Mouse (Mus musculus): Measurements from ENCODE around the gene Uts2b.
"Not testable (repeated sequence)": the region's sequence is repeated elsewhere in the genome, so short reads cannot be mapped to it uniquely, and the experiment has no call there.

Gene Uts2b

GRCm38 (mm10) chr16:27374139-27374538 lies 4.1 kb upstream of the Uts2b start:
- no peak for DNase-seq

- no peak for DNase-seq
Measured at GRCm38 (mm10) chr16:27370700-27371099, 661 bp upstream of the Uts2b start.

DNA sequence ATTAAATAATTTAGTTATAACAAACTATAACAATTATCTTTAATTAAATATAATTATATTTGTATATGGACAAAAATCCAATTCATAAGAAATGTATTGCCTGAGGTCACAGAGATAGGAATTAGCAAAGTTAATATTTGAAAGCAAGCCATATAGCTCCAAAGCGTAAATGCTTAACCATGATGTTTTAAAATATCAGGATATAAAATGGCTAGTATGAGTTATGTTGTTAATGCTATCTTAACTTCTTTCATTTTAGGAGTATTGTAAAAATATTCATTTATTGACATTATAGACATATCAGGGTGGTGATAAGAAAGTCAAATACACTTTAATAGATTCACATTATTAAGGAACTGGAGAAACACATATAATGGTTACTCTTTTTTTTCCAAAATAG lies 10.0 kb downstream of the Uts2b start:
- no peak for DNase-seq

DNA sequence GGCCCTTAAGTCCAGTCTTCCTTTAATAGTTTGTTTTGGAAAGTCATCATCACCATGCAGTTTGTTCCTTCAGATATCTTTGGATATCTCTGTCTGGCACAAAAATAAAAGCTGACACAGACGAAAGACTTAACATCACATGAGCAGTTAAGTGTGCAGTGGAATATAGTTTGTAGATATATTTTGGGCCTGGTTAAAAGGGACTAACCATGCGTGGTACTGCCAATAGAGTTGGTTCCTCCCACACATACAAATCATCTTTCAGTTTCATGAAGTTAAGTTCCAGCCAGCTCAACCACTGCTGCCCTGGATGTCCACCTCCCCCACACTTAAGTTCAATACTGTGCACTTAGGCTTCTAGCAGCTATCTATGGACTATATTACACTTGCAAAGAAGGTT lies 15.6 kb downstream of the Uts2b start:
- no peak for DNase-seq

GRCm38 (mm10) chr16:27349878-27350532 lies 20.0 kb downstream of the Uts2b start:
- no peak for DNase-seq

DNA sequence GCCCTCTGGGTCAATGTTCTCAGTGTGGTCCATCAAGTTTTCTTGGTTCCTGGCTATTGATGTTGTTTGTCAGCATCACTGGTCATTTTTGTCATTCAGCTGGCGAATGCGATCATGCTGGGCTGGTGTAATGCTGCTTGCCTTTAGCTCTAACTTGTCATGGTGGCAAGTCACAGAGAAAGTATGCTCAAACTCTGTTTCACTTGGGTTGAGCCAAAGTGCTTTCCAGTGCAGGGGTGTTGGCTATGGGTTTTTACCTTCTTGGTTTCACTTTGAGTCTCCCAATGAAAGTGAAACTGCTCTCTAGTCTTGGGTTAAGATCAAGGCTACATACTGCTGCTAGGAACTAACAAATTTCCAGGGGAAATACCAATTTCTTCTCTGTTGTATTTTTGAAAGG lies 20.8 kb downstream of the Uts2b start:
- no peak for DNase-seq

DNA sequence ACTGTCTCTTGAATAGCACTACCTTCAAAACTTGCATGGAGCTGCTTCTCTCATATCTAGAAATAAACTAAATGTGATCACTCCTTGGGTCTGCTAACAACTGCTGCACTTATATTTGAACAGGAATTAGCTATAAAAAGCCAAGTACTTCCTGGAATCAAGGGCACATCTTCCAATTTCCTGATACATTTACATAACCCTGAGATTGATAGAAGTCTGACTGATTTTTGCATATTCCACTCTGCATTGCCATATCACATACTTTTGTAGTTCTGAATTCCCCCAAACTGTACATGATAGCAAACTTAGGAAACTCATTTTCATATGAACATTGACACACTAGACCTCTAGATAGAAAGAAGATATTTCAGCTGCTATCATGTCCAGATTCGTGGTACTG lies 21.7 kb downstream of the Uts2b start:
- no peak for DNase-seq

DNA sequence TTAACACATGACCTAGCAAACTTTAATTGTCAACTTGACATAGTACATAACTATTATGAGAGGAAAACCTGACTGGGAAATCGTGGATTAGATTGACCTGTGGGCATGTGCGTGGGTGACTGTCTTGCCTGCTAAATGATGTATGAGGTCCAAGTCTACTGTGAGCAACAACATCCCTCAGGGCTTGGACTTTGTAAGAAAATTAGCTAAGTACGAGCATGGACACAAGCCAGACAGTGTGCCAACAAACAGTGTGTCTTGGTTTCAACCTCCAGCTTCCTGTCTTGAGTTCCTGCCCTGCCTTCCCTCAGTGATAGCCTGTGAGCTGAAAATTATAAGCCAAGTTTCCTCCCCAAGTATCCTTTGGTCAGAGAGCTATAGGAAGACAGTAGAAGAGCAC lies 22.5 kb downstream of the Uts2b start:
- DNase-seq: no peak

DNA sequence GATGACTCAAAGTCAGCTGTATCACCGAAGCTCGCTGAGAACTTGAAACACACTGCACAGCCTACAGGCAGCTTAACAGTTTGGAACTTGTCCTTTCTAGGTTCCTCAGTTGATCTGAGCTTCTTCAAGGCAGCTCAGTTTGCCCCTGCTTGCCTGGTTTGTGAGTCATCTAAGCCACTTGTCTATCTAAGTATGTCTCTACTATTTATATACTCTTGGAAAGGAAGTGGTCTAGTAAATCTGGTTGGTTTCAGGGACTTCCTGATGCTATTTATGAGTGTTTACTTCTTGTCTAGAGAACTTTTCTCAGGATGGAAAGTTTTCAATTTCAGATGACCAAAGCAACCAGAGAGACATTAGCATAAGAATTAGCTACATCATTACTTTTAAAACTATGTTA lies 43.6 kb downstream of the Uts2b start:
- DNase-seq: no peak

GRCm38 (mm10) chr16:27322047-27322446 lies 48.0 kb downstream of the Uts2b start:
- DNase-seq: no peak

DNA sequence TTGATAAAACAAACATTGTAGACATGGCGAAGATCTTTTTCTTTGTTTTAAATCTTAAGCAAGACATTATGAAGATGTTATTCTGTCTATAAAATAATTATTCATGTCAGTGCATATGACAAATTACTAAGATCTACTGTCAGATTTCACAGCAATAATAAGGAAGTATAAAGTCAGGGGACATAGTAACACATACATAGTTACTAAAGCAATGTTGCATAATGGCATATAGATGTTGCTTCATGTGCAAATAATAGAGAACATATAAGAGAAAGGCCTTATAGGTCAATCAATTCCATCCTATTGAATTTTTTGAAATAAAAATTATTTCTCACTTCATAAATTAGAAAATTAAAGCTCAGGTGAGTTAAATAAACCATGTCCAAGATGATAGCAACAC lies 50.9 kb downstream of the Uts2b start:
- no peak for DNase-seq

DNA sequence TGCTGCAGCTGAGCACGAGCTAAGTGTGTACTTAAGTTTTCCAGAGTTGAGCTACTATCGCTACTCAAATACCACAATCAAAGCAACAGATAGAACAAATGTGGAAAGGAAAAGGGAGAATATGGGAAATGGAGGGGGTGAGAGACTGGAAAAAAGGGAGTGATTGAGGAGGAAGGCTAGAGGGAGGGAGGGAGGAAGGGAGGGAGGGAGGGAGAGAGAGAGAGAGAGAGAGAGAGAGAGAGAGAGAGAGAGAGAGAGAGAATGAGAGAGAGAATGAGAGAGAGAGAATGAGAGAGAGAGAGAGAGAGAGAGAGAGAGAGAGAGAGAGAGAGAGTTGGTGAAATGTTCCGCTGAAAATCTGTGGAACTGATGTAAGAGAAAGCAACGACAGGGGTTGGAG lies 62.9 kb downstream of the Uts2b start, which contains the start of gene Ostn:
Ostn (plus strand) TSS at position 301 of the 400 bp plus-strand sequence.
- not testable (repeated sequence) for DNase-seq

Measured in thymus, postnatal 25 days (tissue).